Mouse (Mus musculus): ENCODE measurements around the gene Caml. TPM values are rescaled to one million over a fixed set of nuclear protein-coding genes. Genes with fewer than 3 reads are reported as not detected.
"Not testable (repeated sequence)": the region's sequence is repeated elsewhere in the genome, so short reads cannot be mapped to it uniquely, and the experiment has no call there.

The Caml gene
- total RNA-seq (2021): 10 to 100 TPM; 40.7 to 45.9 TPM

GRCm38 (mm10) chr13:55622649-55623541 lies at the start of gene Caml:
Caml (plus strand) TSS chr13:55623005.
- intact Hi-C loops (cut with DNase I): no loop called here
- DNase-seq (ENCODE audit: low spot score in 2 of 2): peak; percentile 90 to 93

GRCm38 (mm10) chr13:55573432-55573831 lies 49.4 kb upstream of the Caml start, which contains the start of gene Tmed9:
Tmed9 (plus strand) TSS chr13:55573732.
- no peak for DNase-seq (ENCODE audit: low spot score in 2 of 2)
- intact Hi-C loops (cut with DNase I): no loop called here

GRCm38 (mm10) chr13:55574321-55574720 lies 48.5 kb upstream of the Caml start:
- intact Hi-C loops (cut with DNase I): no loop called here
- no peak for DNase-seq (ENCODE audit: low spot score in 2 of 2)

- intact Hi-C loops (cut with DNase I): no loop called here
Observed at GRCm38 (mm10) chr13:55575932-55576331, 46.9 kb upstream of the Caml start.

GRCm38 (mm10) chr13:55576872-55577271 lies 45.9 kb upstream of the Caml start:
- intact Hi-C loops (cut with DNase I); DNase-seq (ENCODE audit: low spot score in 2 of 2): not testable (repeated sequence)

More at GRCm38 (mm10) chr13:55575932-55576331, 46.9 kb upstream of the Caml start:
- DNase-seq (ENCODE audit: low spot score in 2 of 2): no peak

GRCm38 (mm10) chr13:55578086-55578485 lies 44.7 kb upstream of the Caml start:
- intact Hi-C loops (cut with DNase I): no loop called here
- DNase-seq (ENCODE audit: low spot score in 2 of 2): no peak

GRCm38 (mm10) chr13:55591961-55592490 lies 30.8 kb upstream of the Caml start:
- intact Hi-C loops (cut with DNase I): no loop called here

GRCm38 (mm10) chr13:55592512-55593253 lies 30.1 kb upstream of the Caml start:
- intact Hi-C loops (cut with DNase I): no loop called here
- peak; percentile 97 to 99 for DNase-seq (ENCODE audit: low spot score in 2 of 2)

More at GRCm38 (mm10) chr13:55591961-55592490, 30.8 kb upstream of the Caml start:
- DNase-seq (ENCODE audit: low spot score in 2 of 2): no peak

GRCm38 (mm10) chr13:55593254-55593747 lies 29.5 kb upstream of the Caml start:
- intact Hi-C loops (cut with DNase I): no loop called here
- no peak for DNase-seq (ENCODE audit: low spot score in 2 of 2)

- DNase-seq (ENCODE audit: low spot score in 2 of 2): peak; percentile 56 to 93
- intact Hi-C loops (cut with DNase I): no loop called here
Observed at GRCm38 (mm10) chr13:55595375-55595774, 27.4 kb upstream of the Caml start.

- intact Hi-C loops (cut with DNase I): no loop called here
- DNase-seq (ENCODE audit: low spot score in 2 of 2): peak in 1 of 2 experiments; percentile 66
Observed at GRCm38 (mm10) chr13:55596802-55597201, 26.0 kb upstream of the Caml start.

- intact Hi-C loops (cut with DNase I): loop anchor here (1.0 kb wide), 1 partner anchor 128 kb away; no protein-coding TSS in a partner anchor
- DNase-seq (ENCODE audit: low spot score in 2 of 2): peak; percentile 85
Observed at GRCm38 (mm10) chr13:55599566-55600540, 23.0 kb upstream of the Caml start, which contains the start of gene B4galt7. B4galt7 (plus strand) TSS chr13:55599896.

- DNase-seq (ENCODE audit: low spot score in 2 of 2): no peak
Observed at GRCm38 (mm10) chr13:55600657-55601056, 22.1 kb upstream of the Caml start.

GRCm38 (mm10) chr13:55601611-55602010 lies 21.2 kb upstream of the Caml start:
- peak; percentile 83 to 85 for DNase-seq (ENCODE audit: low spot score in 2 of 2)

More at GRCm38 (mm10) chr13:55600657-55601056, 22.1 kb upstream of the Caml start:
- intact Hi-C loops (cut with DNase I): loop anchor here (1.0 kb wide), 1 partner anchor 128 kb away; no protein-coding TSS in a partner anchor

GRCm38 (mm10) chr13:55604606-55605005 lies 18.2 kb upstream of the Caml start:
- intact Hi-C loops (cut with DNase I): no loop called here
- DNase-seq (ENCODE audit: low spot score in 2 of 2): no peak

More at GRCm38 (mm10) chr13:55601611-55602010, 21.2 kb upstream of the Caml start:
- intact Hi-C loops (cut with DNase I): loop anchor here (1.0 kb wide), 1 partner anchor 37 kb away; no protein-coding TSS in a partner anchor

- DNase-seq (ENCODE audit: low spot score in 2 of 2): peak in 1 of 2 experiments; percentile 35
- intact Hi-C loops (cut with DNase I): no loop called here
Observed at GRCm38 (mm10) chr13:55606899-55607623, 15.7 kb upstream of the Caml start.

- no peak for DNase-seq (ENCODE audit: low spot score in 2 of 2)
- intact Hi-C loops (cut with DNase I): no loop called here
Observed at GRCm38 (mm10) chr13:55607624-55608006, 15.2 kb upstream of the Caml start.

GRCm38 (mm10) chr13:55611996-55612395 lies 10.8 kb upstream of the Caml start:
- DNase-seq (ENCODE audit: low spot score in 2 of 2): no peak
- intact Hi-C loops (cut with DNase I): no loop called here

Data from left cerebral cortex, postnatal 25 days (tissue).